Mouse (Mus musculus): ENCODE measurements at regions not wholly inside any gene's neighbourhood (a gene's known extent, or its start where the extent isn't known, plus 50 kb on each side); places are given as distances from the start of the nearest gene placed in this dataset.

GRCm38 (mm10) chr15:67226900-67227299 lies 726.2 kb upstream of the Lrrc6 start:
- DNase-seq (ENCODE audit: low spot score in 2 of 2), result no peak
